Mouse (Mus musculus) left cerebral cortex, adult 9 months (tissue): Measurements from ENCODE around the gene Rilpl1.

ENCODE experiments used
- DNase-seq, 2 experiments: peaks; one replicate each; pipeline ENCODE4 v3.0.0; 2022; ENCODE audit warnings: low spot score in 2 of 2

Rilpl1 gene

GRCm38 (mm10) chr5:124452494-124453228 is 78.5 kb downstream of the Rilpl1 start:
- peak in 1 of 2 experiments; percentile 66 for DNase-seq

- DNase-seq, result no peak
Observed at GRCm38 (mm10) chr5:124450641-124451340, 80.4 kb downstream of the Rilpl1 start.

GRCm38 (mm10) chr5:124450051-124450450 is 81.1 kb downstream of the Rilpl1 start:
- no peak for DNase-seq

GRCm38 (mm10) chr5:124449494-124449893 is 81.7 kb downstream of the Rilpl1 start:
- no peak for DNase-seq

- no peak for DNase-seq
Observed at GRCm38 (mm10) chr5:124446301-124446881, 84.8 kb downstream of the Rilpl1 start.

GRCm38 (mm10) chr5:124445621-124446293 is 85.4 kb downstream of the Rilpl1 start:
- no peak for DNase-seq

GRCm38 (mm10) chr5:124444661-124445561 is 86.3 kb downstream of the Rilpl1 start:
- DNase-seq, result no peak

DNA sequence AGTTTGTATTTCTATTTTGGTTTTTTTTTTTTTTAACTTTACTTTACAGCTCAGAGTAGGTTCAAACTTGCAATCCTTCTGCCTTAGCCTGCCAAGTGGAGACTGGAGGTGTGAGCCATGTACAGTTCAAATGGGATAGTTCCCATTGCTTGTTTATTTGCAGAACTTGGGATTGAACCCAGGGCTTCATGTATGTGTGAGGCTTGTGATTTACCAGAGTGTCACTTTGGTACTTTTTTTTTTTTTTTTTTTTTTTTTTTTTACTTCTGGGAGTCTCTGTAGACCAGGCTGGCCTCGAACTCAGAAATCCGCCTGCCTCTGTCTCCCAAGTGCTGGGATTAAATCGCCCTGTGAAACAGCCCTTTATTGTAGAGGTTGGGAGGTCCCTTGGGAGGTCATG is 87.0 kb downstream of the Rilpl1 start:
- no peak for DNase-seq
